Mouse (Mus musculus) fibroblast of lung, adult 2 months (primary cell): ENCODE measurements around the gene Dek.

Experiments used
- DNase-seq: peaks from one replicate; pipeline ENCODE4 v3.0.0-alpha.2; 2011; ENCODE audit warnings: low read depth

The Dek gene

GRCm38 (mm10) chr13:47105711-47106579 lies at the start of gene Dek:
TSS of gene Dek (minus strand) at chr13:47106201.
- no peak for DNase-seq

- DNase-seq, result no peak
Observed at GRCm38 (mm10) chr13:47154866-47155265, 48.9 kb upstream of the Dek start.

GRCm38 (mm10) chr13:47153206-47153605 lies 47.2 kb upstream of the Dek start:
- DNase-seq, result no peak

GRCm38 (mm10) chr13:47152390-47152789 lies 46.4 kb upstream of the Dek start:
- no peak for DNase-seq

- DNase-seq, result no peak
Observed at GRCm38 (mm10) chr13:47151060-47151459, 45.1 kb upstream of the Dek start.

GRCm38 (mm10) chr13:47149993-47150392 lies 44.0 kb upstream of the Dek start:
- no peak for DNase-seq

- no peak for DNase-seq
Observed at GRCm38 (mm10) chr13:47148573-47148972, 42.6 kb upstream of the Dek start.

- DNase-seq, result no peak
Observed at GRCm38 (mm10) chr13:47146388-47146787, 40.4 kb upstream of the Dek start.

- no peak for DNase-seq
Observed at GRCm38 (mm10) chr13:47145939-47146338, 39.9 kb upstream of the Dek start.

- DNase-seq, result no peak
Observed at GRCm38 (mm10) chr13:47142764-47143163, 36.8 kb upstream of the Dek start.

GRCm38 (mm10) chr13:47135741-47136140 lies 29.7 kb upstream of the Dek start:
- DNase-seq, result no peak

GRCm38 (mm10) chr13:47134836-47135235 lies 28.8 kb upstream of the Dek start:
- DNase-seq, result no peak

- no peak for DNase-seq
Observed at GRCm38 (mm10) chr13:47133058-47133457, 27.1 kb upstream of the Dek start.

GRCm38 (mm10) chr13:47129090-47129489 lies 23.1 kb upstream of the Dek start:
- no peak for DNase-seq

- no peak for DNase-seq
Observed at GRCm38 (mm10) chr13:47125595-47125994, 19.6 kb upstream of the Dek start.

GRCm38 (mm10) chr13:47124986-47125385 lies 19.0 kb upstream of the Dek start:
- no peak for DNase-seq

- no peak for DNase-seq
Observed at GRCm38 (mm10) chr13:47124449-47124848, 18.4 kb upstream of the Dek start.

GRCm38 (mm10) chr13:47122537-47123430 lies 16.8 kb upstream of the Dek start, which contains the start of gene Rnf144b:
TSS of gene Rnf144b (plus strand) at chr13:47122656.
- no peak for DNase-seq

- no peak for DNase-seq
Observed at GRCm38 (mm10) chr13:47121333-47121889, 15.4 kb upstream of the Dek start.

- no peak for DNase-seq
Observed at GRCm38 (mm10) chr13:47116000-47116399, 10.0 kb upstream of the Dek start.

- DNase-seq, result no peak
Observed at GRCm38 (mm10) chr13:47112924-47113323, 6.9 kb upstream of the Dek start.

- no peak for DNase-seq
Observed at GRCm38 (mm10) chr13:47112056-47112455, 6.1 kb upstream of the Dek start.

- DNase-seq, result no peak
Observed at GRCm38 (mm10) chr13:47111185-47111584, 5.2 kb upstream of the Dek start.
